Mouse (Mus musculus) forebrain, embryonic 13.5 days (tissue): ENCODE data around the gene Itk. TPM values are rescaled to one million over a fixed set of nuclear protein-coding genes. Genes with fewer than 3 reads are reported as not detected.

Source experiments
- ATAC-seq: fragments of 200-750 bp; cut with Nextera tagmentation; 2 replicates; pipeline ENCODE4 v1.8.0; 2017
- H3K27ac ChIP-seq: fragments of 300-500 bp; sonication (generic); 2 replicates; pipeline ENCODE4 v1.5.1; 2015; ENCODE audit warnings: inconsistent platforms, mild to moderate bottlenecking, moderate library complexity
- H3K27me3 ChIP-seq: fragments of 300-500 bp; sonication (generic); 2 replicates; pipeline ENCODE4 v1.6.1; 2015; ENCODE audit warnings: mild to moderate bottlenecking, inconsistent platforms
- H3K36me3 ChIP-seq: fragments of 300-500 bp; sonication (generic); 2 replicates; pipeline ENCODE4 v1.6.1; 2015; ENCODE audit warnings: mild to moderate bottlenecking, inconsistent platforms; ENCODE audit not compliant: poor library complexity, severe bottlenecking
- H3K4me1 ChIP-seq: fragments of 300-500 bp; sonication (generic); 2 replicates; pipeline ENCODE4 v1.6.1; 2015; ENCODE audit warnings: inconsistent platforms
- H3K4me2 ChIP-seq: fragments of 300-500 bp; sonication (generic); 2 replicates; pipeline ENCODE4 v1.6.1; 2015; ENCODE audit warnings: inconsistent platforms, mild to moderate bottlenecking, moderate library complexity
- H3K4me3 ChIP-seq: fragments of 300-500 bp; sonication (generic); 2 replicates; pipeline ENCODE4 v1.5.1; 2015; ENCODE audit warnings: mild to moderate bottlenecking, inconsistent platforms
- H3K9ac ChIP-seq: fragments of 300-500 bp; sonication (generic); 2 replicates; pipeline ENCODE4 v1.6.1; 2015; ENCODE audit warnings: mild to moderate bottlenecking, inconsistent platforms
- H3K9me3 ChIP-seq: fragments of 300-500 bp; sonication (generic); replicated peaks from 2 replicates; pipeline ENCODE4 v1.6.1; 2016; ENCODE audit warnings: inconsistent platforms
- WGBS: fragments of 180-500 bp; shearing (Covaris S2); methylation state at CpG from one replicate; pipeline ENCODE4 v1.1.7; 2015; 5-methylcytosine and 5-hydroxymethylcytosine counted together
- polyA plus RNA-seq: library from polyadenylated mRNA; unstranded; fragments of >200 nt; fragmentation: Nextera tagmentation; extraction: Ambion mirVana; gene quantifications from 2 replicates; pipeline ENCODE4 v1.2.1, GENCODE M21; 2015

Itk gene
- polyA plus RNA-seq, 1 experiment from 2014 or later = not detected

GRCm38 (mm10) chr11:46406721-46407120 lies 17.4 kb upstream of the Itk start:
- no peaks in the 10 kb centered on the region for H3K27me3 ChIP-seq
- no peaks in the 10 kb centered on the region for H3K4me1 ChIP-seq
- H3K4me3 ChIP-seq = no peak overlapping the region
- WGBS = 42% methylated on average over 10 of the region's 10 CpGs
- H3K4me2 ChIP-seq = no peak overlapping the region
- H3K36me3 ChIP-seq = no peaks in the 10 kb centered on the region
- no peak for ATAC-seq
- H3K9me3 ChIP-seq = no peaks in the 10 kb centered on the region
- H3K27ac ChIP-seq = no peak overlapping the region
- H3K9ac ChIP-seq = no peak overlapping the region

GRCm38 (mm10) chr11:46404986-46405385 lies 15.7 kb upstream of the Itk start:
- WGBS = 88% methylated on average over 16 of the region's 16 CpGs
- ATAC-seq = no peak
- no peak overlapping the region for H3K27ac ChIP-seq
- no peaks in the 10 kb centered on the region for H3K9me3 ChIP-seq
- H3K36me3 ChIP-seq = no peaks in the 10 kb centered on the region
- H3K4me2 ChIP-seq = no peak overlapping the region
- no peak overlapping the region for H3K4me3 ChIP-seq
- H3K4me1 ChIP-seq = no peaks in the 10 kb centered on the region
- no peak overlapping the region for H3K9ac ChIP-seq
- H3K27me3 ChIP-seq = no peaks in the 10 kb centered on the region

GRCm38 (mm10) chr11:46401555-46401954 lies 12.2 kb upstream of the Itk start:
- Histone ChIP-seq H3K36me3 (no peaks in the 10 kb centered on the region), H3K4me1 (no peaks in the 10 kb centered on the region), H3K9me3 (no peaks in the 10 kb centered on the region), H3K27ac (no peak overlapping the region), H3K4me2 (no peak overlapping the region), H3K4me3 (no peak overlapping the region), H3K27me3 (no peaks in the 10 kb centered on the region), H3K9ac (no peak overlapping the region)
- 88% methylated on average over 12 of the region's 12 CpGs for WGBS
- no peak for ATAC-seq

GRCm38 (mm10) chr11:46398933-46399383 lies 9.6 kb upstream of the Itk start:
- Histone ChIP-seq H3K27me3 (no peaks in the 10 kb centered on the region), H3K4me3 (no peak overlapping the region), H3K4me1 (no peaks in the 10 kb centered on the region), H3K36me3 (no peaks in the 10 kb centered on the region), H3K9ac (no peak overlapping the region), H3K9me3 (no peaks in the 10 kb centered on the region), H3K27ac (no peak overlapping the region), H3K4me2 (no peak overlapping the region)
- WGBS = 68% methylated on average over 5 of the region's 5 CpGs
- ATAC-seq = no peak

GRCm38 (mm10) chr11:46398473-46398872 lies 9.2 kb upstream of the Itk start:
- Histone ChIP-seq H3K9me3 (no peaks in the 10 kb centered on the region), H3K4me3 (no peak overlapping the region), H3K4me1 (no peaks in the 10 kb centered on the region), H3K4me2 (no peak overlapping the region), H3K27ac (no peak overlapping the region), H3K36me3 (no peaks in the 10 kb centered on the region), H3K27me3 (no peaks in the 10 kb centered on the region), H3K9ac (no peak overlapping the region)
- whole genome bisulfite sequencing = 89% methylated on average over 4 of the region's 4 CpGs
- ATAC-seq = no peak

GRCm38 (mm10) chr11:46397900-46398299 lies 8.6 kb upstream of the Itk start:
- Histone ChIP-seq H3K27me3 (no peaks in the 10 kb centered on the region), H3K4me2 (no peak overlapping the region), H3K9ac (no peak overlapping the region), H3K36me3 (no peaks in the 10 kb centered on the region), H3K4me3 (no peak overlapping the region), H3K4me1 (no peaks in the 10 kb centered on the region), H3K9me3 (no peaks in the 10 kb centered on the region), H3K27ac (no peak overlapping the region)
- 69% methylated on average over 2 of the region's 2 CpGs for WGBS
- ATAC-seq = no peak

GRCm38 (mm10) chr11:46396860-46397179 lies 7.5 kb upstream of the Itk start:
- Histone ChIP-seq H3K4me1 (no peaks in the 10 kb centered on the region), H3K27me3 (no peaks in the 10 kb centered on the region), H3K4me2 (no peak overlapping the region), H3K9me3 (no peaks in the 10 kb centered on the region), H3K27ac (no peak overlapping the region), H3K9ac (no peak overlapping the region), H3K36me3 (no peaks in the 10 kb centered on the region), H3K4me3 (no peak overlapping the region)
- WGBS = 93% methylated on average over 4 of the region's 4 CpGs
- ATAC-seq = no peak

- 78% methylated on average over 13 of the region's 13 CpGs for WGBS
- H3K4me1 ChIP-seq = no peaks in the 10 kb centered on the region
Measured at GRCm38 (mm10) chr11:46396167-46396859, 7.0 kb upstream of the Itk start, which contains the start of gene Fam71b. Gene Fam71b (plus strand): TSS chr11:46396559.

GRCm38 (mm10) chr11:46395698-46396097 lies 6.4 kb upstream of the Itk start:
- Histone ChIP-seq H3K27ac (no peak overlapping the region), H3K36me3 (no peaks in the 10 kb centered on the region), H3K9ac (no peak overlapping the region), H3K4me2 (no peak overlapping the region), H3K27me3 (no peaks in the 10 kb centered on the region), H3K9me3 (no peaks in the 10 kb centered on the region), H3K4me1 (no peaks in the 10 kb centered on the region), H3K4me3 (no peak overlapping the region)
- 89% methylated on average over 2 of the region's 2 CpGs for WGBS
- no peak for ATAC-seq

More at GRCm38 (mm10) chr11:46396167-46396859, 7.0 kb upstream of the Itk start, which contains the start of gene Fam71b:
- no peak for ATAC-seq
- Histone ChIP-seq H3K4me3 (no peak within 1 kb of the TSS), H3K9me3 (no peaks in the 10 kb centered on the region), H3K9ac (no peak within 1 kb of the TSS), H3K27ac (no peak within 1 kb of the TSS), H3K36me3 (no peaks in the 10 kb centered on the region), H3K27me3 (no peaks in the 10 kb centered on the region), H3K4me2 (no peak within 1 kb of the TSS)

GRCm38 (mm10) chr11:46395088-46395487 lies 5.8 kb upstream of the Itk start:
- Histone ChIP-seq H3K27ac (no peak overlapping the region), H3K27me3 (no peaks in the 10 kb centered on the region), H3K4me3 (no peak overlapping the region), H3K36me3 (no peaks in the 10 kb centered on the region), H3K4me2 (no peak overlapping the region), H3K4me1 (no peaks in the 10 kb centered on the region), H3K9ac (no peak overlapping the region), H3K9me3 (no peaks in the 10 kb centered on the region)
- no peak for ATAC-seq
- WGBS = 94% methylated on average over 2 of the region's 2 CpGs

- Histone ChIP-seq H3K36me3 (no peaks in the 10 kb centered on the region), H3K9me3 (no peaks in the 10 kb centered on the region), H3K4me3 (no peak overlapping the region), H3K27me3 (no peaks in the 10 kb centered on the region), H3K4me2 (no peak overlapping the region), H3K4me1 (no peaks in the 10 kb centered on the region), H3K9ac (no peak overlapping the region), H3K27ac (no peak overlapping the region)
- no peak for ATAC-seq
- WGBS = 82% methylated on average over 4 of the region's 4 CpGs
Measured at GRCm38 (mm10) chr11:46393413-46393812, 4.1 kb upstream of the Itk start.

- Histone ChIP-seq H3K4me2 (no peak overlapping the region), H3K4me1 (no peaks in the 10 kb centered on the region), H3K9me3 (no peaks in the 10 kb centered on the region), H3K36me3 (no peaks in the 10 kb centered on the region), H3K27ac (no peak overlapping the region), H3K27me3 (no peaks in the 10 kb centered on the region), H3K4me3 (no peak overlapping the region), H3K9ac (no peak overlapping the region)
- no peak for ATAC-seq
- 91% methylated on average over 7 of the region's 7 CpGs for WGBS
Measured at GRCm38 (mm10) chr11:46392890-46393289, 3.6 kb upstream of the Itk start.

- H3K4me3 ChIP-seq = no peak overlapping the region
- H3K36me3 ChIP-seq = no peaks in the 10 kb centered on the region
- WGBS = 31% methylated on average over 3 of the region's 3 CpGs
- no peaks in the 10 kb centered on the region for H3K27me3 ChIP-seq
- H3K9ac ChIP-seq = no peak overlapping the region
- no peak for ATAC-seq
- no peaks in the 10 kb centered on the region for H3K4me1 ChIP-seq
- no peaks in the 10 kb centered on the region for H3K9me3 ChIP-seq
- H3K4me2 ChIP-seq = no peak overlapping the region
- H3K27ac ChIP-seq = no peak overlapping the region
Measured at GRCm38 (mm10) chr11:46390621-46391020, 1.3 kb upstream of the Itk start.
